Mouse (Mus musculus) cerebellum, postnatal 4 days (tissue): ENCODE data around the gene Haus4.

Experiments used
- DNase-seq, 2 experiments: peaks; one replicate each; pipeline ENCODE4 v3.0.0; 2022; ENCODE audit warnings: low spot score in 2 of 2, mixed read lengths in 1 of 2

The Haus4 gene

DNA sequence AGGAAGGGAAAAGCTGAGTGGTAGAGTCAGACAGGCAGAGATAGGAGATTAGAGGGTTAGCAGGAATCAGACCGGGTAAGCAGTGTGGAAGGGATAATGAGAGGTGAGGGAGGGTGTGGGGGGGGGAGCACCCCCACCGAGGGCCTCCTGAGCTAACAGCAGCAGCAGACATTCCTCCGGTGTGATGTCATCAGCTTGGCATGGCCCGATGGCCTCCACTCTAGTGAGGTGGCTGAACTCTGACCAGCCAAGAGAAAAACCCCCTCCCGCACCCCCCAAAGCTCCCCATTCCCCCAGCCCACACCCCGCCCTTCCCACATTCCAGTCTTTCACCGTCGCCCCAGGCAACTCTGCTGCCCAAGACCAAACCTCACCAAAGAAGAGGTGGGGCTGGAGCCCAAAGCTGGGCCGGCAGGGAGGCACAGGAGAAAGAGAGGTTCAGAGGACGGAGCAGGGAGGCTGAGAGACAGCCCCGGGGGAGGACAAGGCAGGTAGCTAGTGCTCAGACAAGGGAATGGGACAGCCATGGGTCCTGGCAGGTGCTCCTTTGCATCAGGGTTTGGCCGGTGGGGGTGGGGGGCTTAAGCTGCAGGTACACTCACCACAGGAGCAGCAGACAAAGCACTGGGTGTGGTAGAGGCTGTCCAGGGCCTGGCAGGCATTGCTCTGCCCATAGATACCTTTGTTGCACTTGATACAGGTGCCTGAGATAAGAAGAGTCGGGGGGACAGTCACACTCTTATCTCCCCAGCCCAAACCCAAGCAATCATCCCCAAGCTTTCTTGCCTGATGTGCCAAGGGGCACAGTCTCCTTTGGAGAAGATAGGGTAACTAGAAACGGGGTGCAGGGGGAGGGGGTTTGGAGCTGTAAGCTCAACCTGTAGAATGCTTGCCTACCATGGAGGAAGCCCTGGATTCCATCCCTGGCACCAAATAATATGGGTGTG, 18.6 kb upstream of the Haus4 start:
- no peak for DNase-seq

DNA sequence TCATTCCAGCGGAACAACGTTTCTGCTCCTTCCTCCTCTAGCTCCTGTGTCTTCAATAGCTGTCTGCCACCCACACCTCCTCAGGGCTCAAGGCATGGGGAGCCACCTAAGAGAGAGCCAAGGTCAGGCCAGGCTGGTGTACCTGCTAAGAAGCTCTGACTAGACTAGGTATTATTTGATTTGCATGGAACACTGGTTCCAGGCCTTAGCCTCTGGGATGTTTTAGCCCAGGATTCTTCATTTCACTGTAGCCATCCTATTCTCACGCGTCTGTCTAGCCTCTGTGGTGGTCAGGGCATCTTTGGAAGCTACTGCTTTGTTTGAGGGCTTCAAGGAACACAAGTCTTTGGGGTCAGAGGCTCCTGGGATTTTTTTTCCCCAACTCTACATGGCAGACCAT, 17.7 kb upstream of the Haus4 start:
- no peak for DNase-seq

DNA sequence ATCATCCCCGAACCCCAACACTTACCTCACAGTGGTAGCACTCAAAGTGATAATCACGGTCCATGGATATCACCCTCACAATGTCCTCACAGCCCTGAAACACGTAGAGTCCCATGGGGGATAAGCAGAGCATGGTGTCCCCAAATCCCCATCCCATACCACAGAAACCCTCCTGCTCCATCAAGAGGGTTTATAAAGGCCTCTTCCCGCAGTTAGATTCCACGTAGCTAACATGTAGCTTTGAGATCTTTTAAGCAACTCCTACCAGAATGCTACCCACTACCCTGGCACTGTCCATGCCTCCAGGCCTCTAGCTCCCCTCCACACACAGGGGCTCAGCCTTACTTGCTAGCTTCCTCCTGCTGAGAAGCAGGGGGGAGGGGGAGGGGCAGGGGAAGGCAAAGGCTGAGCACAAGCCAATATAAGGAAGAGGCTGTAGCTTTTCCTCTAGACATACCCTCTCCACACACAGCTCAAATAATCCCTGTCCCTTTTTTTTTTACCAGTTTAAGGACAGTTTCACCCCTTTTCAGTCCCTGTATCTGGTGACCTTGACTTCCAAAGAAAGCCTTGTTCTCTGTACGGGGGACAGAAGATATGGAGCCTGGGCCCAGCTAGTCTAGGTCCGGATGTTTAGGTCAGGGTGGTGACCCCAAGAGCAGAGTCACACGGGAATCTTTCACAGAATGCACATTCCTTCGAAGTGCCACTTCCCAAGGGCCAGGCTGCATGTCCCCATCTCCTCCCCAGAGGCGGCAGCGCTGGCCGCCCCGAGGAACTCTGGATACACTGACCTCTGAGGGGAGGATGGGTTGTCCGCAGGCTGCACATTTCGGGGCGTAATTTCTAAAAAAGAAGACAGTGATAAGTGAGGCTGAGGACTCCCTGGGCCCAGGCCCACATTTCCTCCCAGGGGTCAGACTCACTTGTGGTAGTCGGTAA, 15.3 kb upstream of the Haus4 start:
- DNase-seq, result no peak

DNA sequence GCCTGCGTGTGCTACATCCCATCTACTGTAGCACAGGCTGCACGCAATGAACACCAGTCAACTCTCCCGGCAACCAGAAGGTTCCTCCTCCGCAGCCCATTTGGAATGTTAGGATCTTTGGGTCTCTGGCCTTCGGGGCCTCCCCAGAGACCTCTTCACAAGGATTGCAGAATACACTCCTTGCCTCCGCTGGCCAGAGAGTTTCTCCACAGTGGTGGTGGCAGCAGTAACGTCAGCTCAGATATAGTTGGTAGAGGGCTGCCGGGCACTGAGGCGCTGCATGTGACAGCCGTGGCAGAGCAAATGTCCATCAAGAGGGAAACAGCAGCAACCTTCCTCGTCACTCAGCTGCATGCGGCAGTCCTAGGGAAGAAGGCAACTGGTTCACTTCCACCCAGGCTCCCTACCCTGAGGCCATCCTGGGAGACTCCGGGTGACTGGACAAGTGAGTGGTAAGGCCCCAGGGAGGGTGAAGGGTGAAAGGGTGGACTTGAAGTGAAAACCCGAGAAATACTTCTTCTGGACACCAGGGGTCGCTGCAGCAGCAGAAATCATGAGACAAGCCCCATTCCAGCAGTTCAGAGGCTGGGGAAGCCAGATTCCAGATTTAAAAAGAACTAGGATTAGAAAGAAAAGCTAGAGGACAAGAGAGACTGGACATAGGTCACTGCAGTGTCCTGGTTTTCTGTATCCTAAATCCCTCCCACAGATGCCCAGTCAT, 14.4 kb upstream of the Haus4 start:
- peak in 1 of 2 experiments; percentile 72 for DNase-seq

GRCm38 (mm10) chr14:54560527-54561242, 6.3 kb upstream of the Haus4 start:
- no peak for DNase-seq

DNA sequence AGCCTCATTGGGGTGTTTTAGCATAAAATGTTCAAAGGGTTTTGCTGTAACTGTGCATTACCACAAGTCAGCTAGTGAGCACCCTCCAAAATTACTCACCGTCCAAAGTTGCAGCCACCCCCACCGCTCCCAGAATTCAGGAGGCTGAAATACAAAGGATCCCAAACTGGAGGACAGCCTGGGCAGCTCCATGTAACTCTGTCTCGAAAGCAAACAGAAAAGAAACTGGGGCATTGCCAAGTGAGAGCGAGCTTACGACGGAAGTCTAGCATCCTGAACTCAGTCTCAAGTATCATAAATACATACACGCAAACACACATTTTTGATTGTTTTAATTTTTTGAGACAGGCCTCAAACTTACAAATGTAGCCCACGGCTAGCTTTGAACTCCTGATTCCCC, 2.9 kb upstream of the Haus4 start:
- DNase-seq, result no peak

DNA sequence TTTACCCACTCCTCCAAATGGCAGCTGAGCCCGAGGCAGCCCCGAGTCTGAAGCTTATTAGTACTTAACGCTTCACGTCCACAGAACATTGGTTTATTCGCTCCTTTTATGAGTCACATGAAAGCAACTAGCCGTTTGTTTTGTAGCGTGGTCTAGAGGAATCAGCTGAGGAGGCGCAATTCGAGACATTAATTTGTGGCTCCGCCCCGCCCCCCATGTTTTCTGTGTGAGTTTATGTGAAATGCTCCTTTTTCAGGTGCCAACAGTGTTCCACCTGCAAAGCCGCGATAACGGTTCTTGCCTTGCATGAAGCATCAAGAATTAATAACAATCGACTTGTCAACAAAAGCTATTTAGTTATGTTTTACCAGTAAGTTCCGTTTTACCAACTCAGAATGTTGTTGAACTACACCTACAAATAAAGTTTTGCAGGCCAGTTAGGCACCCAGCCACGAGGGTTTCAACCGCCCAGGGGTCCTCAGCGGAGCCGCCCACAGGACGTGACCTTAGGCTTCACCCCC, 902 bp downstream of the Haus4 start:
- no peak for DNase-seq

GRCm38 (mm10) chr14:54544703-54545102, 9.7 kb downstream of the Haus4 start:
- no peak for DNase-seq

DNA sequence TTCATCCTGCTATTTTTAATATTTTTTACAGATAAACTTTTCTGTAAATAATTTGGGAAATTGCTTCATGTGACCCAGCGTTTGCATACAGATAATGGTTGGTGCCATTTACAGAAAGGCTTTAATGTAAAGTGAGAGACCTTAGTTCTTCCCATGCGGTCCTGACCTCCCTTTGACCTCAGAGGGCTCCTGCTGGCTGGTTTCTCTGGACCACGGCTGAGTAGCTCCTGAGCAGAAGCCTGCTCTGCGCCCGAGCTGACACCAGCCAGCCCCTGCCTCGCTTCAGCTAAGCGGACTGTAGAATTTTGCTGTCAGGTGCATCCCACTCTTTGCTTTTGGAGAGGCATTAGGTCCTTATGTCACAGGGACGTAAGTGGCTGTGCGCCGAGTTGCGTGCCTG, 13.6 kb downstream of the Haus4 start:
- no peak for DNase-seq

- DNase-seq, result no peak
Measured at GRCm38 (mm10) chr14:54538580-54538979, 15.8 kb downstream of the Haus4 start.

- peak; percentile 84 to 90 for DNase-seq
Measured at GRCm38 (mm10) chr14:54528446-54529111, 25.8 kb downstream of the Haus4 start.

- no peak for DNase-seq
Measured at GRCm38 (mm10) chr14:54528007-54528393, 26.4 kb downstream of the Haus4 start.

- DNase-seq, result peak in 1 of 2 experiments; percentile 46
Measured at GRCm38 (mm10) chr14:54527227-54528006, 27.0 kb downstream of the Haus4 start.

DNA sequence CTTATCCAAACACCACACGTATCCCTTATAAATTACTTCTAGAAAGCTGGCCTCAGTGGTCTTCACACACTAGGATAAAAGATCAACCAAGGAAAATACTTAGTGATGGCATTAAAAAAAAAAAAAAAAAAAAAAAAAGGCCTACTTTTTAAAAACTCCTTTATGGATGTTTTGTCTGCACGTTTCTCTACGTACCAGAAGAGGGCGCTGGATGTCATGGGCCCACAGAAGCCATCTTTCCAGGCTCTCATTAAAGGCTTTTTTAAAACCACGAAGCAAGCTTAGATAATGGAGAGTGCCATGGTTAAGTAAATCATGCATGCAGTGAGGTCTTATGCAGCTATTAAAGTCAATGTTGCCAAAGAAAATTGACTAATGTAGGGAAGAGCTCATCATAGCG, 30.8 kb downstream of the Haus4 start:
- DNase-seq, result no peak

DNA sequence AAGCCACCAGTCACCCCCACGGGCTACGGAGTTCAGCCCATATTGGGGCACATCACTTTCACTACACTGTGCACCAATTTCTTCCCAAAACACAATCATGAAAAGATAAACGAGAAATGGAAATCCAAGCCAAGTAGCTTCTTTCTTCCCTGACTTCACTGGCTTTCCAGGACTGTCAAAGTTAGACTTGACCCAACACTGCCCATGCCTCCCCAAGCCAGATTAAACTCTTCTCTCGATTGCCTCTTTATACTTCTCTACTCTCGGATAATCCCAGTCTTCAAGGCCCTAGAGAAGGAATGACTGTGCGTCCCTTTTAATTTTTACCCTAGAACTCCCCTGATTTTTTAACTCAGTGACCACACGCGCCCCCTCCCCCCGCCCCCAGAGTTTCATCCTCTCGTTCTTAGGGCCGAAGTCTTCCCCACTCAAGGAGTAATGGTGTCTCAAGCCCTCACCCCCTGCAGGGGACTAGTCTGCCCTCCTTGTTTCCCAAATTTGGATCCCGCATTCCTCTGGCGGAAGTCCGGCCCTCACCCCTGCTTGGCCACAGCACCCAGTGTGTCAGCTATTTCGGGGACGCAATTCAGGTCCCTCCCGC, 37.6 kb downstream of the Haus4 start:
- no peak for DNase-seq

DNA sequence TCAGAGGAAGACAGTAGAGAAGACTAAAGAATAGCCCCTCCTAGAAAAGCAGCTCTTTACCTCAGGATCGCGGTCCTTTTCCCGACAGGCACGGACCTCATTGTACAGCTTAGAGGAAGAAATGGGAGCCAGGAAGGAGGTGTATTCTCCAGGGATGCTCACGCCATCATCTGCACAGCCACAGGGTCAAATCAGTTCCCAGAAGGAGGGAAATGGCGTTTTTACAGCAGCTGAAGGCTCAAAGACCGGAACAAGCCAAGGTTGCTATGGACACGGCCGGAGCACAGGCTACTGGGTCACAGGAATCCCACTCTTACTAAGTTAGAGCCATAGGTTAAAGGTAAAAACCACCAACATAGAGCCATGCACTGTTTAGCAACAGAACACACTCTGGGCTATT, 44.6 kb downstream of the Haus4 start:
- DNase-seq, result no peak

DNA sequence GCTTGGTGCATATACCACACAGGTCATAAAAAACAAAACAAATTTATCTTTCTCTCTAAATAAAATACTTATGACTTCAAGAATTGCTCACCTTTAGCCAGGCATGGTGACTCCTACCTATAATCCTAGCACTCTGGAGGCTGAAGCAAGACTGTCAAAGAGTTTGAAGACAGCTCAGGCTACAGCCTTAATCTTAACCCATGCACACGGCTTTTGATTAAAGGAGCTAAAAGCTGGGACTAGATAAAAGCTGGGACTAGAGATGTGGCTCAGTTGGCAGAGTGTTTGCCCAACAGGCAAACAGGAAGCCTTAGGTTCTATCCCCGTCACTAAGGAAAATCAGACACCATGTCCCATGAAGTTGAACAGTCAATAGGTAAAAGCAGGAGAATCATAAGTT, 51.3 kb downstream of the Haus4 start:
- DNase-seq, result no peak

DNA sequence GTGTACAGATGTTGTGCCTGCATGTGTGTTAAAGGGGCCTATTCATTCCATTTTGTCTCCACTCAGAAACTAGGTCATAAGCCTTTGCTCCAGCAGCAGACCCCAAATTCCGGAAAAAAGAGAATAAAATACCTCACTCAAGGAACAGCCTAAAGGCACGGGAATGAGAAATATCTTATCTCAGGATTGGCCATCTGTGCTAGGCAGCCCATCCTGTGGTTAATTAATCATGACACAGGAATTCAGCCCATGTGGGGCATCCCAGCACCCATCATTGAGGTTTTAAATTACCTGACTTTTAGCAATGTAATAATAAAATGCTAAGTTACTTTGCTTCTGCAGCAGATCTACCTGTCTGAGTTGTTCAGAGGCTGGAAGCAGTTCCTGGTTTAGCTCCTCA, 53.1 kb downstream of the Haus4 start:
- no peak for DNase-seq

DNA sequence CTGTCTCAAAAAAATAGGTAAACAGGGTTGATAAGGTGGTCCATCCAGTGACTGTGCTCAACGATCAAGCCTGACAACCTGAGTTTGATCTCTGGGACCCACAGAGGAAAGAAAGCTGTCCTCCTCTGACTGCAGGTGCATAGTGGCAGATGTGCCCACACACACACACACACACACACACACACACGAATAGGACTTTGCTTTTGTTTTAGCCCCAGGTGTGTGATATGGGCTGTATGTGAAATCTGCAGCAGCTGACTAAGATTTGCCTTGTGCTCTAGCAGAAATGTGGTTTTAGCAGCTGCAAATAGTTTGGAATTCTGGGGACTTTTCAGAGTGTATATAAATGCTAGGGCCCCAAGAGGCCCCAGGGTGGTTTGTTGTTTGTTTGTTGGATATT, 55.1 kb downstream of the Haus4 start:
- no peak for DNase-seq
